Mouse (Mus musculus): ENCODE measurements around the gene Cela1. TPM values are rescaled to one million over a fixed set of nuclear protein-coding genes. Genes with fewer than 3 reads are reported as not detected.

The Cela1 gene
- polyA plus RNA-seq, 1 experiment, result not detected

- no peak for TF ChIP-seq GATA1 (IDR thresholded peaks at IDR 0.05; ENCODE audit: low read length)
These were observed 2.5 kb downstream of the Cela1 start for GRCm38 (mm10) chr15:100685255-100685654.

- TF ChIP-seq GATA1 (IDR thresholded peaks at IDR 0.05; ENCODE audit: low read length), result no peak
These were observed 3.3 kb downstream of the Cela1 start for GRCm38 (mm10) chr15:100684450-100684849.

DNA sequence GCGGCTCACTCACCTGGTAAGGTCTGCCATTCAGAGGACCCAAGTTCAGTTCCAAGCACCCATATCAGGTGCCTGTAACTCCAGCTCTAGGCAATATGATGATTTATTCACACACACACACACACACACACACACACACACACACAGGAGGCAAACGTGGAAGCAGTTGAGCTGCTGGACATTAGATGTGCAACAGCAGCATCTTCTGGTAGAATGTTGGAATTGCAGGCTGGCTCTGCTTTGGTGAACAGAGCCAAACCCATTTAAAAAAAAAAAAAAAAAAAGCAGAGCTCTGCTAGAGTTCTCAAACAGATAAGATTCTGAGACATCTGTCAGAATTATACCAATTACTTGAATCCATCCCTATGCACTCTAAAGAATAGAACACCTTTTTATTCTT is 4.7 kb downstream of the Cela1 start:
- TF ChIP-seq GATA1 (IDR thresholded peaks at IDR 0.05; ENCODE audit: low read length), result no peak

GRCm38 (mm10) chr15:100681770-100682169 is 6.0 kb downstream of the Cela1 start:
- no peak for TF ChIP-seq GATA1 (IDR thresholded peaks at IDR 0.05; ENCODE audit: low read length)

GRCm38 (mm10) chr15:100680381-100680780 is 7.3 kb downstream of the Cela1 start:
- no peak for TF ChIP-seq GATA1 (IDR thresholded peaks at IDR 0.05; ENCODE audit: low read length)

DNA sequence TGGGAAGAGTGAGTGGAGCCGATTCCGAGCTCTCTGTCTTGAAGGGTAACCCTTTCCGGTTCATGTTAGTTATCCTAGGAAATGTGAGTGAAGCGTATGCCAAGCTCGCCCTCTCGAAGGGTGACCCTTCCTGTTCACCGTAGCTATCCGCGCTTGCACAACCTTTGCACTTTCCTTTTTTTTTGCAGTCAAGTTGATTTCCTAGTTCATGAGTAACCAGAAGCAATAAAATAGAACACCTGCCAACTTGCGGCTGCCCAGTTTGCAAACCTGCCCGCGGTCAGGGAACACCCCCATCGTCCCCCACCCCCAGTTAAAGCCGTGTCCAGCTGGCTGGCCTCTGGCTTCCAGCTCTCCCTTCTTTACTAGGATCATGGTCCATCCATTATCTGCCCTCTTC is 8.7 kb downstream of the Cela1 start:
- TF ChIP-seq GATA1 (IDR thresholded peaks at IDR 0.05; ENCODE audit: low read length), result no peak

GRCm38 (mm10) chr15:100678581-100678980 is 9.1 kb downstream of the Cela1 start:
- TF ChIP-seq GATA1 (IDR thresholded peaks at IDR 0.05; ENCODE audit: low read length), result no peak

GRCm38 (mm10) chr15:100677675-100678074 is 10.0 kb downstream of the Cela1 start:
- no peak for TF ChIP-seq GATA1 (IDR thresholded peaks at IDR 0.05; ENCODE audit: low read length)

DNA sequence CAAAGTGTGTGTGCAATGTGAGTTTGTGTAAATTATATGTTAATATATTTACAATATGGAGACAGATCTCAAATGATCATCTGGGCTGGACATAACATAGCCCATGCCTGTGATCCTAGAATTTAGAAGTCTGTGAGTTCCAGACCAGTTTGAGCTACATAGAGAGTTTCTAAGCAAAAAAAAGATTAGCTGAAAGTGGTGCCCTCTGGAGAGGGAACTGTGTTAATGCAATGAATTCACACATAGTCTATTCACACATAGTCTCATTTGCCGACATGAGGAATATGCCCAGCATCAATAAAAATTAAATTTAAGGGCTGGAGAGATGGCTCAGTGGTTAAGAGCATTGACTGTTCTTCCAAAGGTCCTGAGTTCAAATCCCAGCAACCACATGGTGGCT is 11.2 kb downstream of the Cela1 start:
- TF ChIP-seq GATA1 (IDR thresholded peaks at IDR 0.05; ENCODE audit: low read length), result no peak

DNA sequence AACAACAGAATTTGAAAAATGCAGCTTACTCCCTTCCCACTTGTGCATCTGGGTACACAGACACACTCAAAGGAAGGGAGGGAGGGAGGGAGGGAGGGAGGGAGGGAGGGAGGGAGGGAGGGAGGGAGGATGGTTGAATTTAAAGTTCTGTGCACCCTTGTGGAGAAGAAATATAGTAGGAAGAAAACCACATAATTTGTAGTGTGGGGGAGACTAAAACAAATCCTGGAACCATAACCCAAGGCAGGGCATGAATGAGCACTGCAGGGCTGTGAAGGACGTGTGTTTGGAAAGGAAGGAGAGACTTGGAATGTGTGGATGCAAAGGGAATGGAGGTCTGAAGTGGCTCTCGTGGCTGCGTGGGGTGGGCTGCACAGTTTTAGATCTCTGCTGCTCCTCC is 12.2 kb downstream of the Cela1 start:
- TF ChIP-seq GATA1 (IDR thresholded peaks at IDR 0.05; ENCODE audit: low read length), result no peak

DNA sequence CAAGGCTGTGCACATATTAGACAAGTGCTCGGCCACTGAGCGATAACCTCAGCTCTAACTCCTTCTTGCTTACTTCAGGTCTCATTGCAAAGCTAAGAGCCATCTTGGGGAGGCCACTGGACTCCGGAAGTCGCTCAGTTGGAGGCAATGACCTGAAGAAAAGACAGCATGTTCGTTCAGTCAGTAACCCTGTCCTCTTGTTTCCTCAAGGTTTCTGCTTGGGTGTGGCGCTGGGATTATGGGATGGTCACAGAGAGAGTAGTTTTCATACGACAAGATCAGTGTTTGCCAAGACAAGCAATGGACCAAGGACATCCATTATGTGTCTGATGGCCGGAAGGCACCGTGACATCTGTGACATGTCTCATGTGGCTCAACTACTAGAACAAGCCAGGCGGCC is 13.2 kb downstream of the Cela1 start:
- TF ChIP-seq GATA1 (IDR thresholded peaks at IDR 0.05; ENCODE audit: low read length), result no peak

- TF ChIP-seq GATA1 (IDR thresholded peaks at IDR 0.05; ENCODE audit: low read length), result no peak
These were observed 13.9 kb downstream of the Cela1 start for GRCm38 (mm10) chr15:100673585-100674391.

- TF ChIP-seq GATA1 (IDR thresholded peaks at IDR 0.05; ENCODE audit: low read length), result no peak
These were observed 16.9 kb downstream of the Cela1 start for GRCm38 (mm10) chr15:100670833-100671232.

GRCm38 (mm10) chr15:100670004-100670403 is 17.7 kb downstream of the Cela1 start:
- TF ChIP-seq GATA1 (IDR thresholded peaks at IDR 0.05; ENCODE audit: low read length), result no peak

GRCm38 (mm10) chr15:100669337-100669736 is 18.4 kb downstream of the Cela1 start, which contains the start of gene Bin2:
Bin2 (minus strand) TSS chr15:100669553.
- no peak for TF ChIP-seq GATA1 (IDR thresholded peaks at IDR 0.05; ENCODE audit: low read length)

DNA sequence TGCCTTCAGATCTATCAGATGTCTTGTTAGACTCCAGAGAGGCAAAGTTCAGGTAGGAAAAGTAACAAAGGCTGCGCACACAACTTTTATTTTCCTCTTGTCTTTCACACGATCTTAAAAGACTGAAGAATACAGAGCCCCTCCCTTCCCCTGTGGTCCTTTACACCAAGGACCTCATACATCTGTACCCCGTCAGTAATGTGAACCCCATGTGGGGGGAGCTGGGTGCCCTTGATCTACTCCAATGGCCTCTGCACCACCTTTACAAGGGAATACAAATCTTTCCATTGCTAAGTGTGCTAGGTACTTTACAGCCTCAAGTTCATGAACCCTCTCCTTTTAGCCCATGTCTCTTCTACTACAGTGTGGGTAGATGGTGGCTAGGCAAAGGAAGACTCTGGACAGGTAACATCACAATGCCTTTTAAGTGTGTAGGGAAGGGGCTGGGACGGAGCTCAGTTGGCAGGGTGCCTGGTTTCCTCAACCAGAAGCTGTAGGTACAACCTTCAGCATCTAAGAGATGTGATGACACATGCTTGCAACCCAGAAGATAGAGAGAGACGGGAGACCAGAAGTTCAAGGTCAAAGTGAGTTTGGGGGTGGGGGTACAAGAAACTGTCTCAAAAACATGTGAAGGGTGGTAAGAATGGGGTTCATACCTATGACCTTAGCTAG is 19.7 kb downstream of the Cela1 start:
- TF ChIP-seq GATA1 (IDR thresholded peaks at IDR 0.05; ENCODE audit: low read length), result no peak

DNA sequence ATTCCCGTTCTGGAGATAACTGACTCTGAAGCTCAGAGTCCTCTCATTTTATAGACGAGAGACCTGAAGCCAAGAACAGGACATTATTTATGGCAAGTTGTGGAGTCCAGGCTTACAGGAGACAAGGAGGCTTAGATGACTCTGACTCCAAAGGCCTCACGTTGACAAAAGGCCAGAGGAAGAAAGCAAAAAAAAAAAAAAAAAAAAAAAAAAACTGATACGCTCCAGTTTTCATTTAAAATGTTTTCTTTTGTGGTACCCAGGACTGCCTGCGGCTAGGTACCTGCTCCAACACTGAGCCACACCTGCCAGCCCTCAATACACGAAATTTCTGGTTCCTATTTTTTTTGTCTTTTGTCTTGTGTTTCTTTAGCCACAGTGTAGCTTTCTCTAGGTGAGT is 20.3 kb downstream of the Cela1 start:
- no peak for TF ChIP-seq GATA1 (IDR thresholded peaks at IDR 0.05; ENCODE audit: low read length)

All from G1E-ER4 (cell line).